Mouse (Mus musculus): ENCODE measurements around the gene Tmod2.
A peak's percentile ranks its signal among the peaks of the same experiment; 100 is the strongest.
"Not testable (repeated sequence)": the region's sequence is repeated elsewhere in the genome, so short reads cannot be mapped to it uniquely, and the experiment has no call there.

The Tmod2 gene

DNA sequence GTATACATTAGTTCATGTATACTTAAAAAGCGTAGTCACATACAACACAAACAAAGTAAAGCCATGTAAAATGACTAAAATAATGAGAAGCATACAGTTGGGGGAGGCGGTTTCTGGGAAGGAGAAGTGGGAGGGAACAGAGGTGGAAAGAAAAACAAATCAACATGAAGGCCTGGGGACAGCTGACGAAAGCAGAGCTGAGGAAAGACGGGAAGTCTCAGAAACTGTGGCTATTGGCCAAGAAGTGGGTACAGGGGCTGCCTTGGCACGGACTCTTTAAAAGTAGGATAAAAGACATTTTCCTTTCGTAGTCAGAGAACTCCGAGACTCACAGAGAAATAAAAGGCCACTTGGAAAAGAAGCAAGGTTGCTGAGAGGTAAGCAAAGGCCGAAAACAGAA is 62.1 kb downstream of the Tmod2 start:
- no peak for DNase-seq

DNA sequence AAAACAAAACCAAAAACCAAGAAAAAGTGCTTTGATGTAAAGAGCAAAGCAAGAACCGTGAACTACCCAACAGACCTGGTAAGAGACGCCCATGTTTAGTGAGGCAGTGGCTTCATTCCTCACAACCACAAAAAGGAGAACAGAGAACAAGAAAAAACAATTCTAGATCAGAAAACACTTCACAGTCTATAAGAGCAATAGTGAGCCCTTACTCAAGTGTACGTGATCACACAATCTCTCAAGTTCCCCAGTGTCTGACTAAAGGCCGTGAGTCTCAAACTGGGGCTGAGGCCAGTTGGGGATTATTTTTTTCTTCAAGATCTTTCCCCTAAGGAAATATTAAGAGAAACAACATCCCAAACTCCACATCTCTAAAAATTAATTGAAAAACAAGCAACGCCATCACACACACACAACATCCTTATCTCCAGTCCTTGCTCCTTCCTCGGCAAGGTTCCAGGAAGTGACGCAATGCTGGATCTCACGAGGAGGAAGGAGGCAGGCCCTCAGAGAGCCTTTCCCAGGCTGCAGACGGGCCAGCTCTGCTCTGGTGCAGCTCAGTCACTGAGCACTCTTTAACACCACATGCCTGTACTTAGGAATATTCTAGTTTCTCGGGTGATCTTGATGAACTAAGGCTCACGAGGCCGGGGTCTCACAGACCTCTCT is 64.1 kb downstream of the Tmod2 start:
- peak; percentile 23 for DNase-seq

DNA sequence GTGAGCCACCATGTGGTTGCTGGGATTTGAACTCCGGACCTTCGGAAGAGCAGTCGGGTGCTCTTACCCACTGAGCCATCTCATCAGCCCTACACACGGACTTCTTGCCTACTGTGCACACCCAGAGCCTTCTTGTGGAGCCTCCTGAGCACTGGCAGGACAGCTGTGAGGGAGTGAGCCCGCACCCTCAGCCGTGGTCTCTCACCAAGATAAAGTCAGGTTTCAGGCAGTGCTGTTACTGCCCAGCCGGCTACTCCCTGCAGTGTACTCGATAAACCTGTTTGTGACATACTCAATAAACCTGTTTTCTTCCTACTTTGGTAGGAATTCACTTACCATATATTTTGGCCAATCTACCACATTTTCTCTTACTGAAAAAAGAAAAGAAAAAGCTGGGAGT is 65.6 kb downstream of the Tmod2 start:
- no peak for DNase-seq

DNA sequence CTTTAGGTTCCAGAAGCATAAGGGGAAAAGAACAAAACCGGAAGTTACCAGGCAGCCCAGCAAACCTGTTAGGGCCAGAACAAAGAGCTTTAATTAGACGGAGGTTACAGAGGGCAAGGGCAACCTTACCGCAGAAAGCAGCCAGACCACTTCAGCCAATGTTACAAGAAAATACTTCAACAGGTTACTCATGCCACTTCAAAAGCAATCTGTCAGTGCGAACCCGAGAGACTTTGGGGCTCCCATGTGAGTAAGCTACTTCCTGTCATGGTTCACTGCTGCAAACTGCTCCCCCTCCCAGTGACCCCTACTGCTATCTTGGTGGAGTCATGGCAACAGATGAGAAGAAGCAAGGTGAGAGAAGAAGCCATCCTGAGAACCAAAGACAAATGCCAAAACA is 69.6 kb downstream of the Tmod2 start:
- DNase-seq: no peak

DNA sequence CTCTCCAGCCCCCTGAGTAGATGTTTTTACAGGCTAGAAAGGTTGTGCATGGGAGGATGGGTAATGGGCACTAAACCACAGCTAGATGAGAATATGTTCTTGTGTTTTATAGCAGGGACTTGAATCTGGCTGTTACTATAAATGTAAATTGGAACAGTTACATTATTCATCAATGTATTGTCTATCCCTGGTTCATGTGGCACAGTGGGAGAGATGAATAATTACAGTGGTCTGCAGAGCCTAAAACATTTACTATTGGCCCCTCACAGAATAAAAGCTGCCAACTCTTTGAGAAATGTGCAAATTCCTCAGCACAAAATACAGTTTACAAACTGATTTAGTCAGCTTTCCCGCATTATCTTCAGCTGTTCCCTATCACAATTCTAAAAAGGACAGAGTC is 74.7 kb downstream of the Tmod2 start:
- DNase-seq: no peak

DNA sequence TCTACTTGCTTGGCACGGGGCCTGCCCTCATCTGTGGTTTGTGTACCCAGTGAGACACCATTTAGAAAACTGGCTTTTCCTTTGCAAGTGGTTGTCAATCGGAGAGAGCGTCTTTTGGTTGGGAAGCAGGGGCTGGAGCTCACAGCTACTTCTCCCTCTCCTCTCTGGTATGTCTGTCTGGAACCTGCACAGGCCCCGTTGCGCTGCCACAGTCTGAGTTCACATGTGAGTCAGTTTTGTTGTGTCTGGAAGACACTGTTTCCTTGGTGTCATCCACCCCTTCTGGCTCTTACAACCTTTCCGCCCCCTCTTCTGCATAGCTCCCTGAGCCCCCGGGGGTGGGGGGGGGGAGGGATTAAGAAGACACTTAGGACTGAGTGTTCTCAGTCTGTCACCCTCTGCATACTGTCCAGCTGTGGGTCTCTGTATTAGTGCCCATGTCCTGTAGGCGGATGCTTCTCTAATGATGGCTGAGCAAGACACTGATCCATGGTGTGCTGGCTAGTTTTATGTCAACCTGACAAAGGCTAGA is 76.6 kb downstream of the Tmod2 start:
- no peak for DNase-seq

DNA sequence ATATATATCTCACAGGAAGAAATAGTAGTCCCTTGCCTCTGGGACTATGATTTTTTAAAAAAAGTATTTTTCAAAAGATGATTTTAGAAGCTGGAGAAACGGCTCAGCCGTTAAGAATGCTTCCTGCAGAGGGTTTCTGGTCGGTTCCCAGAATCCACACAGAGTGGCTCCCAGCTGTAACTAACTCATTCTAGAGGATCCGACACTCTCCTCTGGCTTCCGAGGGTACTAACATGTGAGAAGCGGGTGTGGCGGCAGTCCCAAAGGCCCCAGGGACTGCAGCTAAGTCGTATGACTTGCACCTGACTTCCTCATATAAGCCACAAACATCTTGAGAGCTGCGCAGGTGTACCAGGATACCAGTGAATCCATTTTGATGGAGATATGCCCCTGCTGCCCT is 78.1 kb downstream of the Tmod2 start:
- not testable (repeated sequence) for DNase-seq

DNA sequence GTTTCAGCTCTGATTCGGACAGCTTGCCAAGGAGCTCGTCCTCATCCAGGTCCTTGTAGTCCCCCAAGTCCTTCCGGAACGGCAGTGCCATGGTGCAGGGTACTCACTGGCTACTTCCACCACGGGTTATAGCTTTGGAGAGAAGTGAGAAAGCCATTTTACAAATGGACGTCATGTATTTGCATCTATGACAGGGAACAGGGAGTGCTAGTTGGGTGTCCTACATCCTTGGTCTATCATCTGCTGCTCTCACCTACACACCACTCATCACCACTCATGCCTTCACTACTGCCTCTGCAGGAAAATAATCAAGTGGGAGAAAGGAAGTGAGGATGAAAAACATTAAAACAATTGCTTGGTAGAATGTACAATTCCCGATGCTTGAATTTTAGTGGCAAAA is 78.7 kb downstream of the Tmod2 start:
- DNase-seq: no peak

DNA sequence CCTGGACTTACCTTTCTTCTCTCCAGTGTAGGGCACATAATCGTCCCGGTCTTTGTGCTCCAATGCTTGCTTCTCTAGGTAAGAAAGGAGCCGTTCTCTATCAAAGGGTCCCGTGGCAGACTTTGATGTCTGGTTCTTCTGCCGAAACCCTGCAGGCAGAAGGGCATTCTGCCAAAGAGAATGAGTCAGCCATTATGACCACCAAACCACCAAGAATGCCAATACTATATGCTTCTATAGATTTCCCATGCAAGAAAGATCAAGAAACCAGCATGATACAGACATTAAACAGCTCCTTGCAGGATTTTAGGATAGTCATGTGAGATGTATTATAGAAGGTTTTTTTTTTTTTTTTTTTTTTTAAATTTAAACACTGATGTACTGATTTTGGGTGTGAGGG is 81.8 kb downstream of the Tmod2 start:
- no peak for DNase-seq

DNA sequence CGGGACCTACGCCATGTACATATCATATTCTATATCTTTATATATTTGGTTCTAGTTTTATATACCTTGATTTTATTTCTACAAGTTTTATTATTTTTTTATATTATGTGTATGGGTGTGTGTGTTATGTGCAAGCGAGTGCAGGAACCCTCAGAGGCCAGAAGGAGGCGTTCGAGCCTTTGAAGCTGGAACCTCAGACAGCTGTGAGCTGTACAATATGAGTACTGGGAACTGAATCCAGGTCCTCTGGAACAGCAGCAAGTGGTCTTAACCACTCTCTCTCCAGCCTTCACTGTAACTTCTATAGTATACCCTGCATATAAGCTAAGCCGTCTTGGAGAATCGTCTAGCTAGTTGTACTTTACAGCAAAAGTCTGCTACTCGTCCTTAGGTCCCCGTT is 83.0 kb downstream of the Tmod2 start:
- no peak for DNase-seq

DNA sequence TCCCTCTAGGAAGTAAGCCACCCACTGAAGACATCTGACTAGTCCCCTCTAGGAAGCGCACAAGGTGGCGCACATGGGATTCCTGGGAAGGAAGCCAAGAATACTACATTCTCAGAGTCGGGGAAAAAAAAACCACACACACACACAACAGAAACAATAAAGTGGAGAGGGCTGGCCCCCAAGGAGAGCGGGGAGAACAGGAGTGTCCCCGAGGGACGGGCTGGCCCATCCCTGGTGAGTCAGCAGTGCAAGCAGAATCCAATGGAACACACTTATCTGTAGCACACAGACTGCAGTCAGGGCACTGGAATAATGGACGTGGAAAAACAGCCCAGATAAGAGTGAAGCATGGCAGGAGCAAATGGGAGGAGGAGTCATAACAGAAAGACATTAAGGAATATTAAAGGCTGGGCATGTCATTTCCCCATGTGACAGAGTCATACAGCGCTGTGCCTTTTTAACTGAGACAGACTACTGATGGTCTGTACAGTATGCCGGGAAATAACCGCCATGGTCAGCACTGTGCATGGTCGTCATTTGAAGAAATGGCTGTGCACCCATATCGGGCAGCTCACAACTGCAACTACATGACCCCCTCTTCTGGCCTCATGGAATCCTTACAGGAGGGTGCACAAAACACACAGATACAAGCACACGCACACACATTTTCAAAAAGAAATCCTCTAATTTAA is 83.6 kb downstream of the Tmod2 start:
- DNase-seq: no peak

DNA sequence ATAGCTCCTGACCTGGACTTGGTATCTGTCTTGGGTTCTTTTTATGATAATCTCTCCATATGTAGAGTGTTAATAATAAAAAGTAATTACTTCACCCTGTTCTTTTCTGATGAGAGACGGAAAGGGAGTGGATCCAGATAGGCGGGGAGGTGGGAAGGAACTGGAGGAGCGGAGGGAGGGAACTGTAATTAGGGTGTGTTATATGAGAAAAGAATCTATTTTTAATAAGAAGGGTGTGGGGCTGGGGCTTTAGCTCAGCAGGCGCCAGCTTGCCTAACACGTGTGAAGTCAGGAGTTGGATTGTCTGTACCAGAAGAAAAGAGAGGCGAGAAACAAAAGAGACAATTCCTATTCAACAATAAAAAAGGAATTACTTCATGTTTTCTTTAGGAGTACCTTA is 87.5 kb downstream of the Tmod2 start:
- DNase-seq: no peak

DNA sequence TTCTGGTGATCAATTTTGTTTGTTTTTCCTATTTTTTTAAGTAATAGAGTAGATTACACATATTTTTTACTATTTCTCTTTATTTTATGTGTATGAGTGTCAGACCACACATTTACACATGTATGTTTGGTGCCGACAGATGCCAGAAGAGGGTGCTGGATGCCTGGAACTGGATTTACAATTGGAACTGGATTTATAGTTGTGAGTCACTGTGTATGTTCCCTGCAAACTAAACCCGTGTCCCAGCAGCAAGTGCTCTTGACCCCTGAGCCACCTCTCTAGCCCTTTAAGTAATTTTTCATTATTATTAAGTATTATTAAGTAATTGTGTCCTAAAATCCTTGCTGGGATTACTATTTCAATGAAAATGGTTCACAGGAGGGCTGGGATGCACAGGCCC is 88.9 kb downstream of the Tmod2 start:
- DNase-seq: no peak

DNA sequence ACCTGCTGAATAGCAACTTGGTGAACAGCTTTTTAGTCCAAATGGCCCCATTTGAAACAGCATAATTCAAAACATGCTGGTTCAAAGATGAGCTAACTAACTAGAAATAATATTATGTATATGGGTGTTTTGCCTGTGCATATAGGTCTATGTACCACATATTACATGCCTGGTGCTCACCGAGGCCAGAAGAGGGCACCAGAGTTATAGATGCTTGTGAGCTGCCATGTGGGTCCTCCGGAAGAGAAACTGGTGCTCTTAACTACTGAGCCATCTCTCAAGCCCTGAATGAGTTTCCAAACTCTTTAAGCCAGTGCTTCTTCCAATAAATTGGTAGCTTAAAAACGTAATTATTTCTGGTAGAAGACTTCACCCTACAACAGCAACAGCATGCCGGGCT is 89.3 kb downstream of the Tmod2 start:
- no peak for DNase-seq

DNA sequence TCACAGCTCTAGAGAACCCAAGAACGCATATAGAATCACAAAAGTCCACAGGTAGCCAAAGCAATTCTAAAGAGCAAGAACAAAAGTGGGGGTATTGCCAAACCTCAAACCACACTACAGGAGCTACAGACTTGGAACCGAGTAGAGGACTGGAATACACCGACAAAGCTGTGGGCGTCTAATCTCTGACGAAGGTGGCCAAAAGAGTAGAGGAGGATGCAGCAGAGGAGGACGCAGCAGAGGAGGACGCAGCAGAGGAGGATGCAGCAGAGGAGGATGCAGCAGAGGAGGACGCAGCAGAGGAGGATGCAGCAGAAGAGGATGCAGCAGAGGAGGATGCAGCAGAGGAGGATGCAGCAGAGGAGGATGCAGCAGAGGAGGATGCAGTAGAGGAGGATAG is 90.2 kb downstream of the Tmod2 start:
- no peak for DNase-seq

DNA sequence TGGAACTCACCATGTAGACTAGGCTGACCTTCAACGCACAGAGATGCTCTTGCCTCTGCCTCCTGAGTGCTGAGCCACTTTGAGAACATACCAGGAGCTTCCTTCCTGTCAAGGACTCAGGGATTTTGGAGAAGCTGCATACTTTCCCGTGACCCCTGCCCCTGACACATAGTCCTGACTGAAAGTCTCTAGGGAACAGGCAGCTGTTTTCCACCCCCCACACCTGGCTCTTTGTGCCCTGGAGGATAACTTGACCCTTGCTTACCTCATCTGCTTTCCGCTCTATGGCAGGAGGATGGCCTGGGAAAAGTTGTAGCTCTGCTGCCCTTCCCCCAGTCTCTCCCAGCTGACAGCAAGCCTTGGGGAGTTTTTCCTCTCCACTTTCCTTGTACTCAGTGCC is 93.4 kb downstream of the Tmod2 start:
- DNase-seq: no peak
